Mouse (Mus musculus) ES-Bruce4 (cell line): Measurements from ENCODE around the gene Pde4dip.

Experiments
- CTCF ChIP-seq: IDR thresholded peaks from one replicate; pipeline ENCODE4 v1.8.1; 2011; ENCODE audit warnings: low read depth, low read length
- EP300 ChIP-seq: IDR thresholded peaks from 2 replicates; pipeline ENCODE4 v1.6.1; 2011; ENCODE audit warnings: low read depth, low read length; ENCODE audit not compliant: insufficient read depth
- POLR2A ChIP-seq: IDR thresholded peaks from one replicate; pipeline ENCODE4 v1.8.1; 2011; ENCODE audit warnings: low read length; ENCODE audit not compliant: insufficient read depth

- TF ChIP-seq CTCF (no peak), POLR2A (no peak), EP300 (no peak)
These were observed 221.3 kb downstream of the Pde4dip start for GRCm38 (mm10) chr3:97667093-97667675.
